Mouse (Mus musculus) intestine, embryonic 14.5 days (tissue): Measurements from ENCODE around the gene Fbxo6. TPM values are rescaled to one million over a fixed set of nuclear protein-coding genes. Genes with fewer than 3 reads are reported as not detected.

Experiments used
- ATAC-seq: fragments of 200-750 bp; cut with Nextera tagmentation; replicated peaks from 2 replicates; pipeline ENCODE4 v1.8.0; 2017; ENCODE audit warnings: low read depth, moderate number of reproducible peaks, moderate TSS enrichment, moderate library complexity; ENCODE audit not compliant: low FRiP score, low TSS enrichment
- DNase-seq: peaks from one replicate; pipeline ENCODE4 v3.0.0-alpha.2; 2018; ENCODE audit warnings: low spot score
- H3K27ac ChIP-seq: fragments of 300-500 bp; sonication (generic); 2 replicates; pipeline ENCODE4 v1.5.1; 2014; ENCODE audit warnings: low read depth, mild to moderate bottlenecking, control low read depth
- H3K27me3 ChIP-seq: fragments of 300-500 bp; sonication (generic); replicated peaks from 2 replicates; pipeline ENCODE4 v1.6.1; 2014; ENCODE audit warnings: low read length, control low read depth; ENCODE audit not compliant: control insufficient read depth, insufficient read depth
- H3K36me3 ChIP-seq: fragments of 300-500 bp; sonication (generic); 2 replicates; pipeline ENCODE4 v1.6.1; 2014; ENCODE audit warnings: low read length, control low read depth; ENCODE audit not compliant: control insufficient read depth, insufficient read depth
- H3K4me1 ChIP-seq: fragments of 300-500 bp; sonication (generic); replicated peaks from 2 replicates; pipeline ENCODE4 v1.6.1; 2014; ENCODE audit warnings: low read length, control low read depth, mixed read lengths; ENCODE audit not compliant: control insufficient read depth, insufficient read depth
- H3K4me2 ChIP-seq: fragments of 300-500 bp; sonication (generic); 2 replicates; pipeline ENCODE4 v1.6.1; 2014; ENCODE audit warnings: low read length
- H3K4me3 ChIP-seq: fragments of 300-500 bp; sonication (generic); 2 replicates; pipeline ENCODE4 v1.5.1; 2014; ENCODE audit warnings: low read depth, low read length, control low read depth, mixed read lengths
- H3K9ac ChIP-seq: fragments of 300-500 bp; sonication (generic); 2 replicates; pipeline ENCODE4 v1.6.1; 2014; ENCODE audit warnings: mild to moderate bottlenecking, low read length
- H3K9me3 ChIP-seq: fragments of 300-500 bp; sonication (generic); 2 replicates; pipeline ENCODE4 v1.6.1; 2016; ENCODE audit warnings: low read length, control low read depth; ENCODE audit not compliant: control insufficient read depth
- WGBS: fragments of 180-500 bp; shearing (Covaris S2); extraction: QIAGEN DNeasy Blood & Tissue Kit; methylation state at CpG from one replicate; pipeline ENCODE4 v1.1.7; 2014; 5-methylcytosine and 5-hydroxymethylcytosine counted together
- polyA plus RNA-seq: library from polyadenylated mRNA; unstranded; fragments of >200 nt; fragmentation: Nextera tagmentation; extraction: Ambion mirVana; gene quantifications from 2 replicates; pipeline ENCODE4 v1.2.1, GENCODE M21; 2014

Gene Fbxo6
- polyA plus RNA-seq, 1 experiment from 2014 or later, result 12.6 TPM

GRCm38 (mm10) chr4:148140098-148141011, 11.6 kb downstream of the Fbxo6 start:
- DNase-seq, result peak; percentile 99
- Histone ChIP-seq H3K27me3 (peaks cover 16% of the 10 kb centered on the region), H3K9me3 (no peaks in the 10 kb centered on the region), H3K9ac (peak overlapping the region; percentile 64), H3K4me2 (peak overlapping the region; percentile 97), H3K36me3 (0 out of 2 replicates have a peak, but pooled peaks cover 2% of the 10 kb centered on the region), H3K27ac (peak overlapping the region; percentile 87), H3K4me1 (peaks cover 5% of the 10 kb centered on the region; the same call in 1 of the 2 replicates), H3K4me3 (peak overlapping the region; percentile 79)
- under 1% methylated on average over 65 of the region's 65 CpGs for WGBS
- peak; percentile 94 for ATAC-seq

DNA sequence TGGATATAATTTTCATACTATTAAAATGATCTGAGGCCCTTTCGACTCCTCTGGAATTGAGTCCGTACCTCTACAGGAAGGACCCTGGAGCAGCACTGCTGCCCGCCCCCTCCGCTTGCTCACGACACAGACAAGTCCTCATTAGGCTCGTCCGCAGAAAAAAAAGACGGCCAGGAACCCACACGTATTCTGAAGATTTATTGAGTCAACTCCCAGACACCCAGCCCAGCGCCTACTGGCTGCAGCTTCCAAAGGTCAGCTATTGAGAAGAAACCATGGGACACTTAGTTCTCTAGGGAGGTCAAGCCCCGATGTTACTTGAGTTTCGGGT, 12.2 kb downstream of the Fbxo6 start:
- ATAC-seq, result peak; percentile 33; the same call in 1 of the 2 replicates
- peaks cover 5% of the 10 kb centered on the region; the same call in 1 of the 2 replicates for H3K4me1 ChIP-seq
- peak overlapping the region; percentile 87; the same call in 1 of the 2 replicates for H3K27ac ChIP-seq
- peak overlapping the region; percentile 79 for H3K4me3 ChIP-seq
- under 1% methylated on average over 12 of the region's 12 CpGs for WGBS
- peak overlapping the region; percentile 64 for H3K9ac ChIP-seq
- H3K9me3 ChIP-seq, result no peaks in the 10 kb centered on the region
- H3K27me3 ChIP-seq, result peaks cover 16% of the 10 kb centered on the region
- peak overlapping the region; percentile 97 for H3K4me2 ChIP-seq
- H3K36me3 ChIP-seq, result no peaks in the 10 kb centered on the region
- DNase-seq, result no peak

- H3K27me3 ChIP-seq, result peaks cover 17% of the 10 kb centered on the region
- H3K36me3 ChIP-seq, result no peaks in the 10 kb centered on the region
- H3K9ac ChIP-seq, result no peak overlapping the region
- no peak overlapping the region for H3K4me3 ChIP-seq
- no peak overlapping the region for H3K4me2 ChIP-seq
- peaks cover 5% of the 10 kb centered on the region; the same call in 1 of the 2 replicates for H3K4me1 ChIP-seq
- H3K27ac ChIP-seq, result no peak overlapping the region
- no peaks in the 10 kb centered on the region for H3K9me3 ChIP-seq
- DNase-seq (no peak), ATAC-seq (no peak)
- 70% methylated on average over 8 of the region's 8 CpGs for WGBS
Measured at GRCm38 (mm10) chr4:148137503-148137902, 14.4 kb downstream of the Fbxo6 start.

DNA sequence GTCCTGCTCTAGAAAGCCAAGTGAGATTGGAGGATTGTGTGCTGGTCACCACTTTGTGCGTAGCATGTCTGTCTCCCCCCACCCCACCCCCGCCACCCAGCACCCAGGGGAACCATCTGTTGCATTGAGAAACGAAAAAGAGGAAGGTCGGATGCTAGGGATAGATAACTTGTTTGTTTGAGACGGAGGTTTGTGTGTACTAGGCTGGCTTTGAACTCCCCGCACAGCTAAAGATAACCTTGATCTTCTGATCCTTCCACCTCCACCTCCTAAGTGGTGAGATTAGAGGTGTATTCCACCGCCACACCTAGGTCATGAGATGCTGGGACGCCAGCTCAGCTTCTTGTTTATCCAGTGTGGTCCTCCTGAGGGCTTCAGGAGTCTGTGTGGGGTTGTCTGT, 17.0 kb downstream of the Fbxo6 start:
- ATAC-seq (no peak), DNase-seq (no peak)
- Histone ChIP-seq H3K9me3 (no peaks in the 10 kb centered on the region), H3K27ac (no peak overlapping the region), H3K27me3 (peaks cover 39% of the 10 kb centered on the region), H3K4me3 (no peak overlapping the region), H3K36me3 (no peaks in the 10 kb centered on the region), H3K9ac (no peak overlapping the region), H3K4me2 (no peak overlapping the region), H3K4me1 (0 out of 2 replicates have a peak, but pooled peaks cover 5% of the 10 kb centered on the region)
- WGBS, result 78% methylated on average over 8 of the region's 8 CpGs

DNA sequence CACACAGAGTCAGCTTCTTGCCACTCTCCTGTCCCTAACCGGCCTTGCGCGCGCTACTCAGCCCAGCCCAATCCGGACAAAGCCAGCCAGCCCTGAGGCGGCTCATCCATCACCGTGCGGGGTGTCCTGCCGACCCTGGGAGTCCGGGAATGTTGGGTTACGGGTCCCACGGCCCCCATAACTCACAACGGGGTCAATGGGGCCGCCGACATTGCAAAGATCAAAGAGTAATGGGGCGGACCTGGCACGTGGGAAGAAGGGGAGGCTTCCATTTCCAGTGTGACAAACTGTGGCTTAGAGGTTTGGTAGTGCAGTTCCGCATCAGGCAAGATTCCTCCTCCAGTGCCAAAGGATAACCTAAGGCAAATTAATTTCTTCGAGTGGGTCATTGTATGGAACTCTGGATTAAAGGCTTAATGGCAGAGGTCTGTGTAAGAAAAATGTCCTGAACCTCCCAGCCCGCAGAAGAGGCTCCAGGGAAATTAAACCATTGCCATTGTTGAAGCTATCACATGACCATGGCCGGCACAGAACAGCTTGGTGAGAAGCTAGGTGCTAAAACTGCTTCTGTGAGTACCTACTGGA, 20.4 kb downstream of the Fbxo6 start:
- Histone ChIP-seq H3K27ac (no peak overlapping the region), H3K9ac (no peak overlapping the region), H3K4me2 (peak overlapping the region; percentile 98), H3K4me3 (peak overlapping the region; percentile 57), H3K4me1 (no peaks in the 10 kb centered on the region), H3K36me3 (no peaks in the 10 kb centered on the region), H3K9me3 (no peaks in the 10 kb centered on the region), H3K27me3 (peaks cover 44% of the 10 kb centered on the region)
- peak; percentile 71 for DNase-seq
- WGBS, result 3% methylated on average over 21 of the region's 21 CpGs
- no peak for ATAC-seq

DNA sequence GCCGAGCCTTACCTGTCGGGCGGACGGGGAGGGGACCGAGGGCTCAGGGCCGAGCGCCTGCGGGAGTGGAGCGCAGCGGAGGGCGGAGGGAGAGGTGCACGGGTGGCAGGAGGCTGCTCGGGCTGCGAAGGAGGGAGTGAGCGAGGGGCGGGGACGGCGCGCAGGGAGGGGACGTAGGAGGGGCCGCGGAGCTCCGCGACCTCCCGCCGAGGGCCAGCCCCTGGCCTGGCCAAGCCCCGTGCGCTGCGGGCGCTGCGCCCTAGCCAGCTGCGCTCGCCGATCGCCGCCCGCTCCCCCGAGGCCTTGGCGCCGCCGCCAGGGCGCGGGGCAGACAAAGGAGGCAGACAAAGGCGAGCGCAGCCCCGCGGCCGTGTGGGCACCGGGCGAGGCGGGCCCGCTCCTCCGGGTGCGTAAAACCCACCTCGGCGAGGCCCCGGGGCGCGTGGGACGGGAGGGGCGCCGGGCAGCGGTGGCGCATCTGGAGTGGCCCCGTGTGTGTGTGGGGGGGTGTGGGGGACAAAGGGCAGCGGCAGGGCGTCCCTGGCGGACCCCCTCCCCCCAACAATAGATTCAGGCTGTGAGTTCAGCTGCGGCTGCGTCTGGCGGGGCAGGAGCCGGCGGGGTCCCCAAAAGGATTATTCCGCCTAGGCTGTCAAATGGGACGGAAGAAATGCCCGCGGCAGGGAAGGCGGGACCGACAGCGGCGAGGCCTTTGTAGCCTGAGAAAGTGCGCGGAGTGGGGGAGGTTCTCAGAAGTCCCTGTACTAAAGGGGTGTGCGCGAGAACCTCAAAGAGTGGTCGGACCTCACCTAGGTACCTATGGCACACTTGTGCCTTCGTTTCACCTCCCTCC, 21.2 kb downstream of the Fbxo6 start, which contains the start of gene Draxin:
TSS of gene Draxin (minus strand) at position 138 of the 853 bp plus-strand sequence.
- peak; percentile 86 for ATAC-seq
- Histone ChIP-seq H3K27ac (no peak within 1 kb of the TSS), H3K27me3 (peaks cover 44% of the 10 kb centered on the region), H3K4me1 (no peaks in the 10 kb centered on the region), H3K9ac (peak within 1 kb of the TSS; percentile 59), H3K4me3 (peak within 1 kb of the TSS; percentile 57), H3K4me2 (peak within 1 kb of the TSS; percentile 98), H3K9me3 (no peaks in the 10 kb centered on the region), H3K36me3 (no peaks in the 10 kb centered on the region)
- under 1% methylated on average over 66 of the region's 87 CpGs for WGBS
- peak; percentile 67 for DNase-seq

DNA sequence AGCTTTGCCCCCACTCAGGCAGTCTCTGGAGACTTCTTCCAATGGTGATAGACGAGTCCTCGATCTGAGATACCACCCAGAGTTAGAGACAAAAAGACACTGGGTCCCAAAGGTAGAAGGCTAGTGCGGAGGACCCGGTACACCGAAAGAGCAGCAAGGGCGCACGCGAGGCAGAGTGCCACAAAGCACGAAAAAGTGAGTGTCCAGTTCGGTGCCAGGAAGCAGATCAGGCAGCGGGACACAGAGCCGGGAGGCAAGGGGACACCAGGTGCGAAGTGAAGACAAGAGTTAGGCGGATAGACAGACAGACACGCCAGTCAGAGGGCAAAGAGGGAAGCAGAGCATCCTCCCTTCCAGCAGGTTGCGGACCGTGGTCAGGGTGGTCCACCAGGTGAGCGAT, 21.8 kb downstream of the Fbxo6 start, which contains the start of gene Mad2l2:
TSS of gene Mad2l2 (plus strand) at position 252 of the 400 bp plus-strand sequence.
- ATAC-seq, result no peak
- no peak within 1 kb of the TSS for H3K27ac ChIP-seq
- H3K4me2 ChIP-seq, result peak within 1 kb of the TSS; percentile 98
- no peaks in the 10 kb centered on the region for H3K36me3 ChIP-seq
- H3K4me3 ChIP-seq, result peak within 1 kb of the TSS; percentile 57
- DNase-seq, result peak; percentile 73
- peaks cover 44% of the 10 kb centered on the region for H3K27me3 ChIP-seq
- H3K9ac ChIP-seq, result peak within 1 kb of the TSS; percentile 59
- H3K4me1 ChIP-seq, result no peaks in the 10 kb centered on the region
- WGBS, result 1% methylated on average over 18 of the region's 18 CpGs
- no peaks in the 10 kb centered on the region for H3K9me3 ChIP-seq

- no peak for DNase-seq
- ATAC-seq, result no peak
- WGBS, result 68% methylated on average over 2 of the region's 2 CpGs
Measured at GRCm38 (mm10) chr4:148128672-148129071, 23.3 kb downstream of the Fbxo6 start.

More at GRCm38 (mm10) chr4:148128672-148129071, 23.3 kb downstream of the Fbxo6 start:
- H3K9me3 ChIP-seq, result no peaks in the 10 kb centered on the region
- H3K27ac ChIP-seq, result no peak overlapping the region
- no peak overlapping the region for H3K9ac ChIP-seq
- no peak overlapping the region for H3K4me2 ChIP-seq
- H3K27me3 ChIP-seq, result peaks cover 47% of the 10 kb centered on the region
- no peak overlapping the region for H3K4me3 ChIP-seq
- no peaks in the 10 kb centered on the region for H3K4me1 ChIP-seq
- H3K36me3 ChIP-seq, result no peaks in the 10 kb centered on the region
